Mouse (Mus musculus): ENCODE measurements around the gene Csnk1g2. TPM values are rescaled to one million over a fixed set of nuclear protein-coding genes. Genes with fewer than 3 reads are reported as not detected.
A peak's percentile ranks its signal among the peaks of the same experiment; 100 is the strongest.

The Csnk1g2 gene
- polyA plus RNA-seq, 1 experiment = 178 TPM

DNA sequence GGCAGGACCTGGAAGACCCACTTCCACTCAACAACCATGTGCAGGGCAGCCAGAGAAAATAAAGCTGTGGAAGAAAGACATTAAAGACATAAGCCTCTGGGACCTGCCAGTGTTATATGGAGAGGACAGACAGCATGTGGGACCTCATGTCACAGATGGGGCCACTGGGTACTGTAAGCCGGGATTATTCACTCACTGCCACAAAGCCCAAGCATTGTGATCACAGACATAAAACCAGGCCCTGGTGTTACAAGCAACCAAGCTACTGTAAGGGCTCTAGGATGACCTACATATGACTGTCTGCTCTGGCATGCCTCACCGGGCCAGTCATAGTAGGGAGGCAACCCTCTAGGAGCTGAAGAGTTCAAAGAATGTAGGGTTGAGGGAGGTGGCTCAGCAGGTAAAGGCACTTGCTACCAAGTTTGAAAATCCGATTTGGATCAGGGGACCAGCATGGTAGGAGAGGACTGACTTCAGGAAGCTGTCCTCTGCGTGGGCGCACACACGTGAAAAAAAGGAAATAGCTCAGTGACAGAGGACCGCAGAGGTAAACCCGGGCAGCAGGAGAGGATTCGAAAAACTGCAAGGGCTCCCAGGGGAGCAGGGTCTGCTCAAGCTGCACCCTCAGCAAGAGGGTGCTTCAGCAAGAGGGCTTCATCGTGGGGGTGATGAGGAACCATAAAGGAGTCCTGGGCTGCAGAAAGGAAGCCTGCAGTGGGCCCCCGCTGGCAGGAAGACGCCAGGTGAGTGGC, 33.3 kb upstream of the Csnk1g2 start:
- Histone ChIP-seq H3K4me2 (ENCODE audit: low read depth) (peak overlapping the region; percentile 74), H3K27me3 (ENCODE audit: control insufficient read depth, insufficient read depth, insufficient read length) (no peaks in the 10 kb centered on the region), H3K79me2 (ENCODE audit: control insufficient read depth, insufficient read depth) (peaks cover 23% of the 10 kb centered on the region), H3K4me3 (peak overlapping the region; percentile 51), H3K36me3 (ENCODE audit: control insufficient read depth, insufficient read depth) (no peaks in the 10 kb centered on the region), H3ac (ENCODE audit: control insufficient read depth, insufficient read length) (peak overlapping the region; percentile 83)
- TF ChIP-seq MYOG (IDR thresholded peaks at IDR 0.05; ENCODE audit: control insufficient read depth in 1 of 3, insufficient read depth in 1 of 3, insufficient read length in 2 of 3, low read depth in 2 of 3) (no peak), REST (IDR thresholded peaks at IDR 0.05; ENCODE audit: insufficient read depth, insufficient read length) (no peak), TCF12 (IDR thresholded peaks at IDR 0.05; ENCODE audit: insufficient read depth, poor library complexity, severe bottlenecking) (no peak), E2F4 (IDR thresholded peaks at IDR 0.05; ENCODE audit: insufficient read depth) (no peak), USF1 (IDR thresholded peaks at IDR 0.05; ENCODE audit: low read depth) (no peak), MYOD1 (IDR thresholded peaks at IDR 0.05; ENCODE audit: control insufficient read depth in 1 of 3, insufficient read length in 2 of 3, low read depth in 2 of 3) (no peak), MAX (IDR thresholded peaks at IDR 0.05; ENCODE audit: low read depth) (no peak), POLR2A (IDR thresholded peaks at IDR 0.05; ENCODE audit: insufficient read length, low read depth) (no peak), TCF3 (IDR thresholded peaks at IDR 0.05; ENCODE audit: insufficient read length, low read depth) (no peak), POLR2AphosphoS2 (IDR thresholded peaks at IDR 0.05; ENCODE audit: insufficient read length, low read depth) (no peak), CEBPB (IDR thresholded peaks at IDR 0.05; ENCODE audit: insufficient read depth, poor library complexity, severe bottlenecking) (no peak), SRF (IDR thresholded peaks at IDR 0.05; ENCODE audit: control insufficient read depth, insufficient read length, low read depth) (no peak)

DNA sequence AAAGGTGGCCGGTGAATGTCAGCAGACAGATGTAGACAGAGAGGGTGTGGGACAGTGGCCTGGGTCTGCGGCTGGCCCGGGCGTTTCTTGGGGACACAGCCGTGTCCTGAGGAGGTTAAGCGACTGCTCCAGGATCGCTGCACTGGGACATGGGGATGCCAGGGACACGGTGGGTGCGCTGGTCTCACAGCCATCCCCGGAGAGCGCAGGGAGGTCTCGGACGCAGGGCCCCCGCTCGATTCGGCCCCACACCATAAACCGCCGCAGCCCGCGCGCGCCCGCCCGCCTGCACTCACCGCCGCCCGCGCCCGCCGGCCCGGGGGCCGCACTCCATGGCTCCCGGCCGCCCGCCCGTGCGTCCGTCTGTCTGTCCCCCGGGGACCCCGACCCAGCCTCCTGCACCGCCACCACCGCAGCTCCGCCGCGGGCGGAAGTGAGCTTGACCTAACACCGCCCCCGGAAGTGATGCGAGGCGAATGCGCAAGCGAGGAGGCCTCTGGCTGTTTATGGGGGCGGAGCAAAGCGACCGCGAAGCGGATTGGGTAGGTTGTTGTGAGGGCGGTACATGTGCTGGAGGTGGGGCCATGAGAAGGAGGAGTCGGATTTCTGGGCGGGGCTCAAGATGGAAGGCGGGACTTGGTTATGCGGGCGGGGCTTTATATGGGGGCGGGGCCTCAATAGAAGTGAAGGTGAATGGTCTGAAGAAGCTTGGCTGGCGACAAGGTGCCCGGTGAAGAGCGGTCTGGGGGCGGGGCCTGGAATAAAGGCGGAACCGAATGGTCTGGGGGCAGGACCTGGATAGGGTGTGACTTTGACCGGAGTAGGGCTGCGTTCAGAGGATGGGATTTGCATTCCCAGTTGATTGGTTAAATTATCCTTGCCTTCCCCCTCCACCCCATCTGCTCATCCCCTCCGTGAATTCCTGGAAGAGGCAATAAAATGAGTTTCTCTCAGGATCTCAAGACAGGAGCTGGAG, 32.5 kb upstream of the Csnk1g2 start, which contains the start of gene Abhd17a:
TSS of gene Abhd17a (minus strand) at position 463 of the 976 bp plus-strand sequence.
- peak within 1 kb of the TSS; percentile 83 for H3ac ChIP-seq (ENCODE audit: control insufficient read depth, insufficient read length)
- no peaks in the 10 kb centered on the region for H3K36me3 ChIP-seq (ENCODE audit: control insufficient read depth, insufficient read depth)
- peaks cover 23% of the 10 kb centered on the region for H3K79me2 ChIP-seq (ENCODE audit: control insufficient read depth, insufficient read depth)
- H3K4me2 ChIP-seq (ENCODE audit: low read depth) = peak within 1 kb of the TSS; percentile 74
- H3K27me3 ChIP-seq (ENCODE audit: control insufficient read depth, insufficient read depth, insufficient read length) = no peaks in the 10 kb centered on the region
- TF ChIP-seq CEBPB (IDR thresholded peaks at IDR 0.05; ENCODE audit: insufficient read depth, poor library complexity, severe bottlenecking) (no peak), USF1 (IDR thresholded peaks at IDR 0.05; ENCODE audit: low read depth) (peak; percentile 15), MYOG (IDR thresholded peaks at IDR 0.05; ENCODE audit: control insufficient read depth in 1 of 3, insufficient read depth in 1 of 3, insufficient read length in 2 of 3, low read depth in 2 of 3) (no peak), MAX (IDR thresholded peaks at IDR 0.05; ENCODE audit: low read depth) (no peak), SRF (IDR thresholded peaks at IDR 0.05; ENCODE audit: control insufficient read depth, insufficient read length, low read depth) (peak; percentile 75), REST (IDR thresholded peaks at IDR 0.05; ENCODE audit: insufficient read depth, insufficient read length) (no peak), TCF12 (IDR thresholded peaks at IDR 0.05; ENCODE audit: insufficient read depth, poor library complexity, severe bottlenecking) (no peak), POLR2AphosphoS2 (IDR thresholded peaks at IDR 0.05; ENCODE audit: insufficient read length, low read depth) (peak; percentile 89), MYOD1 (IDR thresholded peaks at IDR 0.05; ENCODE audit: control insufficient read depth in 1 of 3, insufficient read length in 2 of 3, low read depth in 2 of 3) (peak in 1 of 3 experiments; percentile 8), E2F4 (IDR thresholded peaks at IDR 0.05; ENCODE audit: insufficient read depth) (no peak), POLR2A (IDR thresholded peaks at IDR 0.05; ENCODE audit: insufficient read length, low read depth) (peak; percentile 89), TCF3 (IDR thresholded peaks at IDR 0.05; ENCODE audit: insufficient read length, low read depth) (no peak)
- H3K4me3 ChIP-seq = peak within 1 kb of the TSS; percentile 51

DNA sequence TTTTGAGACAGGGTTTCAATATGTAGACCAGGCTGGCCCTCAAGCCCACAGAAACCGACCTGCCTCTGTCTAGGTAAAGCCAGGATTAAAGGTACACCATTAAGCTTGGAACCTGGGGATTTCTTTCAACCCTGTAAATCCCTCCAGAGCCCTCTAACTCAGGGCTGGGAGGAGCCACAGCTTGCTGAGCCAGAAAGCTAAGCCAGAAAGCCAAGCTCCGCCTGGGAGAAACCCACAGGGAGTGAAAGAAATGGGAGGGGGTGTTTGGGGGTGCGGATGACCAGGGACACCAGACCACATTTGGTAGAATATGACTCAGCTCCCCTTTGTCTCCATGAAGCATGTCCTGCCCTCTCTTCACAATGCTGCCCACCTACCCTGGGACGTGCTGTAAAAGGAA, 26.3 kb upstream of the Csnk1g2 start:
- H3K4me3 ChIP-seq = no peak overlapping the region
- no peak overlapping the region for H3ac ChIP-seq (ENCODE audit: control insufficient read depth, insufficient read length)
- H3K4me2 ChIP-seq (ENCODE audit: low read depth) = peak overlapping the region; percentile 12
- TF ChIP-seq CEBPB (IDR thresholded peaks at IDR 0.05; ENCODE audit: insufficient read depth, poor library complexity, severe bottlenecking) = no peak
- H3K79me2 ChIP-seq (ENCODE audit: control insufficient read depth, insufficient read depth) = no peaks in the 10 kb centered on the region
- no peaks in the 10 kb centered on the region for H3K36me3 ChIP-seq (ENCODE audit: control insufficient read depth, insufficient read depth)
- no peaks in the 10 kb centered on the region for H3K27me3 ChIP-seq (ENCODE audit: control insufficient read depth, insufficient read depth, insufficient read length)

DNA sequence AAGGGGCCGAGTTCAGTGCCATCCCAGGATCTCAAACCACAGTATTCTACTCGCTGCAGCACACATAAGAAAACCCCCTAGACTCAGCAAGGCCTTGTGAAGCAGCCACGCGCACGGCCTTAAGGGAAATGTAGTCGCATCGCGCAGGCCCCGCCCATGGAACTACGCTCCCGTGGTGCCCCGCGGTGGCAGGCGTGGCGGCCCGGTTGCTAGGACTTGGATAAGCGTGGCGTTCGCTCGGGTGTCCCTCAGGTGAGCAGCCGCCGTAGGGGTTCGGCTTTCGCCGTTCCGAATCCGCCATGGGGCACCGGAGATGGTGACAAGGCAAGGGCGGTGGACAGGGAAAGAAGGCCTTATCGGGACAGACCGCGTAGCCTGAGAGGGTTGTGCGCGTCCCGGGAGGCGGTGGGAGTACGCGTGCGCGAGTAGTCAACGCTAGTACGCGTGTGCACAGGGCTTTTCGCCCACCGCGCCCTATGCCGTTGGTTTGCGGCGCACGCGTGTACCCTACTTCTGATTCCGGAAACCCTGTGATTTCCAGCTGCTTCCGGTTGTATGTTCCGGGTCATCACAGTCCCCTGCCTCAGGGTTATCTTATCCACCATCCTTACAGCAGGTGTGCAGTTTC, 19.8 kb upstream of the Csnk1g2 start, which contains the start of the genes Scamp4 and Adat3:
TSS of gene Scamp4 (plus strand) at position 175 of the 628 bp plus-strand sequence.
TSS of gene Adat3 (plus strand) at position 183 of the 628 bp plus-strand sequence.
- TF ChIP-seq MAX (IDR thresholded peaks at IDR 0.05; ENCODE audit: low read depth) (no peak), REST (IDR thresholded peaks at IDR 0.05; ENCODE audit: insufficient read depth, insufficient read length) (no peak), USF1 (IDR thresholded peaks at IDR 0.05; ENCODE audit: low read depth) (no peak), CEBPB (IDR thresholded peaks at IDR 0.05; ENCODE audit: insufficient read depth, poor library complexity, severe bottlenecking) (no peak), MYOG (IDR thresholded peaks at IDR 0.05; ENCODE audit: control insufficient read depth in 1 of 3, insufficient read depth in 1 of 3, insufficient read length in 2 of 3, low read depth in 2 of 3) (no peak), POLR2AphosphoS2 (IDR thresholded peaks at IDR 0.05; ENCODE audit: insufficient read length, low read depth) (peak; percentile 80), E2F4 (IDR thresholded peaks at IDR 0.05; ENCODE audit: insufficient read depth) (no peak), POLR2A (IDR thresholded peaks at IDR 0.05; ENCODE audit: insufficient read length, low read depth) (peak; percentile 77), TCF12 (IDR thresholded peaks at IDR 0.05; ENCODE audit: insufficient read depth, poor library complexity, severe bottlenecking) (no peak), SRF (IDR thresholded peaks at IDR 0.05; ENCODE audit: control insufficient read depth, insufficient read length, low read depth) (peak; percentile 69), MYOD1 (IDR thresholded peaks at IDR 0.05; ENCODE audit: control insufficient read depth in 1 of 3, insufficient read length in 2 of 3, low read depth in 2 of 3) (peak in 1 of 3 experiments; percentile 19), TCF3 (IDR thresholded peaks at IDR 0.05; ENCODE audit: insufficient read length, low read depth) (no peak)
- peak within 1 kb of the TSS; percentile 22 for H3ac ChIP-seq (ENCODE audit: control insufficient read depth, insufficient read length)
- H3K36me3 ChIP-seq (ENCODE audit: control insufficient read depth, insufficient read depth) = no peaks in the 10 kb centered on the region
- H3K27me3 ChIP-seq (ENCODE audit: control insufficient read depth, insufficient read depth, insufficient read length) = no peaks in the 10 kb centered on the region
- H3K4me2 ChIP-seq (ENCODE audit: low read depth) = peak within 1 kb of the TSS; percentile 90
- peak within 1 kb of the TSS; percentile 81 for H3K4me3 ChIP-seq
- H3K79me2 ChIP-seq (ENCODE audit: control insufficient read depth, insufficient read depth) = peaks cover 33% of the 10 kb centered on the region

Data from myocyte (in vitro differentiated cells).